Mouse (Mus musculus) cerebellum, postnatal 4 days (tissue): ENCODE data around the gene H6pd.
"Not testable (repeated sequence)": the region's sequence is repeated elsewhere in the genome, so short reads cannot be mapped to it uniquely, and the experiment has no call there.

Experiments
- DNase-seq, 2 experiments: peaks; one replicate each; pipeline ENCODE4 v3.0.0; 2022; ENCODE audit warnings: low spot score in 2 of 2, mixed read lengths in 1 of 2

The H6pd gene

DNA sequence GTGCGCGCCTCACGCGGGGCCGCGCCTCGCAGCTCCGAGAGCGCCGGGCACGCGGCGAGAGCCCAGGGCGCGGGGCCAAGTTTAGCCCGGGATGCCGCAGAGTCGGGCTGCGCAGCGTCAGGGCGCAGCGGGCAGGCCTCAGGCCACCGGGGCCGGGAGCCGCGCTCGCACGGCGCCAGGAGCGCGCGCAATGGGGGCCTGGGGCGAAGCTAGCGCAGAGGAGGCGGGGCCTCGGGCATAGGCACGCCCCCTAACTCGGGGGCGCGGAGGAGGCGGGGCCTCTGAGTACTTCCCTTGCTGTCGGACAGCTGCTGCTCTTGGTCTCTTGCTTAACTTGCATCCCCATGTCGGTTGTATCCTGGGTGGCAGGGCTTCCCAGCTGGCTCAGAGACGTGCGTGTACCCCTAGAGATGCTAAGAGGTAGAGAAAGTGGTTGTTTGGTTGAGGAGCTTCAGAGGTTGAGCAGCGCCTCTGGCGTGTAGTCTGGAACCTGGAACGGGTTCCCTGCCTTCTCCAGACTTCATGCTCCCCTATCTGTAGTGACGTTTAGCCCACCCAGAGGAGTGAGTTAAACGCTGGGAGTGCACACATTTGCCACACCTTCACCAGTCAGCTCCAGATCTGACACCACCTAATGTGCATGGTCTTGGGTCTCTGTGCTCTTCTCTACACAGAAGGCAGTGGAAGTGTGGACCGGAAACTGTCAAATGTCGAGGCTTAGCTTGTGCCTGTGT is at the start of gene H6pd:
Gene H6pd, minus strand, starts transcription at position 171 of the 734 bp plus-strand sequence.
- DNase-seq = peak; percentile 72 to 86

DNA sequence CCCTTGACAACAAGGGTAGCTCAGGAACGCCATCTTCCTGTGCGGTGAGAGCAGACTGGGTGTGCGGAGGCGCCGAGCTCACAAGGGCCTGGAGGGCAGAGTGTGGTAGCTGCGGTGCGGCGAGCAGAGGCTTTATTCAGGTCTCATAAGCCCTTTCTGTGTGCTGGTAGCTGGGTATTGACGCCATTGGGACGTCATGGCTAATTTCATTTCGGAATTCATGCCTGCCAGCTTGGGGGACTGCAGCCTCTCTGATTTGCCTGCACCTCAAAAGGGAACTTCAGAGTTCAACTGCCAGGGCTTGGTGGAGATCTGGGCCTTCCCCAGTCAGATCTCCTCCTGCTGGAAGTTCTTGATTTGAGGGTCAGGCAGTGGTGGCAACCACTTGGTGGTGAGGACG is 48.9 kb upstream of the H6pd start:
- DNase-seq = no peak

DNA sequence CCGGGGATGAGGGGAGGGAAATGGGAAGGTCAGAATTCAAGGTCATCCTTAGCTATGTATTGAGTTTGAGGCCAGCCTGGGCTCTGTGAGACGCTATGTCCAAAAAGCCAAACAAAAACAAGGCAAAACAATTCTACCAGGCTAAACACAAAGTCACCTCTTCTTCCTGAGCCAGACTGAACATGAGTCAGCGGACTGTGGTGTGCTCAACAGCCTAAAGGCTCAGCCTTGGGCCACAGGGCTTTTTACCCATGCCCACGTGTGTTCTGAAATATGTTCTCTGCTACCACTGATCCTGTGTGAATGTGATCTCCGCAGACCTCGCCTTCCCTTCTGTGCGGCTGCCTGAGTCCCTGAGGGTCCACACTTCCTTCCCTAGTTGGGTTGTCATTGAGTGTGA is 47.3 kb upstream of the H6pd start:
- no peak for DNase-seq

DNA sequence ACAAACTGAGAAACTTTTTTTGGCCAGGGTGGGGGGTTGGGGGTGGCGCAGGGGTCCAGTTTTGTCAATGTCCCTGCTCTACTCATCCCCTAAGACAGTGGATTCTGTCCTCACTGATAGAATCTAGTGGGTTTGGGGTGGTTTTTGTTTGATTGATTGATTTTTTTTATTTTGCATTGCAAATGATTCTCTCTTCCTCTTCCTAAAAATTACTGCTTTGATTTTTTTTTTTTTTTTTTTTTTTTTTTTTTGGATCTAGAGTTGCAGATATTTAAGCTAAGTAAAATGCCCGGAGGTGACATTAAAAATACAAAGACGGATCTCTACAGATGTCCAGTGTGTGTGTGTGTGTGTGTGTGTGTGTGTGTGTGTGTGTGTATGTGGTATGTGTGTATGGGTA is 43.6 kb upstream of the H6pd start:
- no peak for DNase-seq

DNA sequence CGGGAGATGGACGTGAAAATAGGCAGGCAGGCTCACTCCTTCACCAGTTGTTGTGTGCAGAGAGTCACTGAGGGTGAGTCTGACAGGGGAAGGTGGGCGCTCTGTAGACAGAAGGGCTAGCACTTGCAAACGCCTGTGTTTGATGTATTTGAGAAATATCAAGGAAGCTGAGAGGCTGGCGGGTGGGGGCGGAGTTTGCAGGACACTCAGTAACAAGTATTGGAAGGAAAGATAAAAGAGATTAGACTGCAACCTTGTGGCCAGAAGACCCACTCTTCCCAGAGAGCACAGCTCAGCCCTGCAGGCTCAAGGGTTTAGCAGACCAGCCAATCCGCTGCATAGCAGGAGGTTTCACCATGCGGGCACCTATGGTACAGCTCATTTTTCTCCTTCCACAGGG is 42.7 kb upstream of the H6pd start:
- DNase-seq = no peak

DNA sequence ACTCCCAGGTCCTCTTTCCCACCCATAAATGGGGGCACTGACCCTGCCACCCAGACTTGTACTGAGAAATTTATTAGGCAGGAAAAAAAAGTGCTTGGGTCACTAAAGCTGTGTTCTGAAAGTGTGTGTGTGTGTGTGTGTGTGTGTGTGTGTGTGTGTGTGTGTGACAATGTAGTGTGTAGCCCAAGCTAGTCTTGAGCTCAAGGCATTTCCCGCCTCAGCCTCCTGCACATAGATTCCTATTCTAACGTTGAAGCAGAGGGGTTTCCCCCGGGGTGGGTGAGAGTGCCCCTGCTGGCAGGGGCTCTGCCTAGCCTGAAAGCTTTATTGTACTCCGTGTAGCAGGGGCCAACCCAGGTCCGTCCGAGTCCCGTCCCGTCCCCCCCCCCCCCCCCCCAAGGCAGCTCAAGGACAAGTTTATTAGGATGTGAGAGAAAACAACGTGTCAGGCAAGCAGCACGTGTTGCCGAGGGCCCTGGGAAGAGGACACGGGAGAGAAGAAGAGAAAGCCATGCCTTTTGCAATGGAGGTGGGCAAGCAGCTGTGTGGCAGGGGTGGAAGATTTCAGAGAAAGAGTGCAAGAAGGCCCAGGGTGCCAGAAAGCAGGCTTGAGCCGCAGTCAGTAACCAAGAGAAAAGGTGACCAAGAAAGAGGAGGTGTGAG is 40.9 kb upstream of the H6pd start:
- no peak for DNase-seq

DNA sequence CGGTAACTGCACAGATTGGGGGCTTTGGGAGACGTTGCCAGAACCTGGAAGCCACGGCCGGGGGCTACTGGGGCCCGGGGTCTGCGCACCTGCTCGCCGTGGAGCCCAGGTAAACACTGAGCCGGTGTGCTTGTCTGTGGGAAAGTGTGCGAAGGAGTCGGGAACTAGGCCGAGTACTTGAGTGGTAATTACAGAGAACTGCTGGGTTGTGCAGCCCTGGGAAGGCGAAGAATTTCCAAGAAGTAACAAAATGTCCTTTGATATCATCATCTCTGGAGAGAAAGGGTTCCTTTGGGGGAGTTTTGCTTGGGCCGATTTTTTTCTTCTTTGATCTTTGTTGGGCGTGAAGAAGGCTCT is 40.3 kb upstream of the H6pd start:
- no peak for DNase-seq

DNA sequence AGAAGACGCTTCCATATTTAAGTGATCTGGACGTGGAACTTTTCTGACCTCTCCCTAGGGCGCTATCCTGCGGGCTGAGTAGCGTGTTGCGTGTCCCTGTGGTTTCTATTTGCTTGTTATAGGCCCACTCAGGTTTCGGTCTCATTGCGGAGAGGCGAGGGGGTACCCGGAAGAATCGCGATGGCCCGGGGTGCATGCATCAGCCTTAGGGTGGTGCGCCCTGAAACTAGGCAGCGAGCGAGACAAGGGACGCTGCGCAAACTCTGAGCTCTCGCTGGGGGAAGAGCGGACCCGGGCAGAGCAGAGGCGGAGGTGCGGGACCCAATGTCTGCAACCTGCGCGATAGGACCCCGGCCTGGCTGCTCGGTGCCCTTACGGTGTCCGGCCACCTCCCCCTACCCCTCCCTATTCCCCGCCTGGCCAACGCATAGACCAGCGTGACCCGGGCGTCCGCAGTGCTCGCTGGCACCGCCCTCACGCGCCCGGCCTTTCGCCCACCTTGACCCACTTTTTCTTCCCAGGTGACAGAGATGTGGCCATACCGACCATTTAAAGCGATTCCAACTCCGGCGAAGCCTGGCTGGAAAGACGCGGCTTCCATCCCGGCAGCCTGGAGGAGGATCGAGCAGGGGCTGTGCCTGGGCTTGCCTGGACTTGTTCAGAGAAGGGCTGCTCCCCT is 39.8 kb upstream of the H6pd start:
- no peak for DNase-seq

DNA sequence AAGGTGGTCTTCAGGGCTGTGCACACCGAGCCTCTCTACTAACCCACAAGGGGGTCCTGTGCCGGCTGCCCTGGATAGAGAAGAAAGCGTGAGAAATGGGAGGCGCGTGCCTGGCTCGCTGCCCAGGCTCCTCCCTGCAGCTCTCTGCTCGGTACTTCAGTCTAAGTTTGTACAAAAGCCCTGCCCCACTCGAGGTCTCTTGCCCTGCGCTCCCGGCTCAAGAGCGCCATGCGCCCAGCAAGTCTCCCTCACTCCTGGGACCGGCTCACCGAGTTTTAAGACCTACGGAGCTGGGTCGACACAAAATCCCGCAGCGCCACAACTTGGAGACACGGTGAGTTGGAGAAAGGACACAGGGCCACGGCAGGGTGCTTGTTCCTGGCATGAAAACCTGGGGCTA is 39.2 kb upstream of the H6pd start:
- DNase-seq = peak in 1 of 2 experiments; percentile 29

DNA sequence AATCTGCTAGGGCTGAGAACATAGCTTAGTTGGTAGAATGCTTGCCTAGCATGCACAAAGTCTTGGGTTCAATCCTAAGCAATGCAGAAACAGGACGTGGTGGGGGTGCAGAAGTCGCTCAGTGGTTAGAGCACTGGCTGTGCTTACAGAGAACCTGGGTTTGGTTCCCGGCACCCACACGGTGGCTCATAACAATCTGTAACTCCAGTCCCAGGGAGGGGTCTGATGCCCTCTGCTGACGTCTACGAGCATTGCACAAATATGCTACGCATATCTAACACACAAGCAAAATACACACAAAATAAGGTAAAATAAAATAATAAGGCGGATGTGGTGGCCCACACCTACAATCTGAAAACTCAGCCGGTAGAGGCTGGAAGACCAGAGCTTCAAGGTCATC is 34.8 kb upstream of the H6pd start:
- no peak for DNase-seq

DNA sequence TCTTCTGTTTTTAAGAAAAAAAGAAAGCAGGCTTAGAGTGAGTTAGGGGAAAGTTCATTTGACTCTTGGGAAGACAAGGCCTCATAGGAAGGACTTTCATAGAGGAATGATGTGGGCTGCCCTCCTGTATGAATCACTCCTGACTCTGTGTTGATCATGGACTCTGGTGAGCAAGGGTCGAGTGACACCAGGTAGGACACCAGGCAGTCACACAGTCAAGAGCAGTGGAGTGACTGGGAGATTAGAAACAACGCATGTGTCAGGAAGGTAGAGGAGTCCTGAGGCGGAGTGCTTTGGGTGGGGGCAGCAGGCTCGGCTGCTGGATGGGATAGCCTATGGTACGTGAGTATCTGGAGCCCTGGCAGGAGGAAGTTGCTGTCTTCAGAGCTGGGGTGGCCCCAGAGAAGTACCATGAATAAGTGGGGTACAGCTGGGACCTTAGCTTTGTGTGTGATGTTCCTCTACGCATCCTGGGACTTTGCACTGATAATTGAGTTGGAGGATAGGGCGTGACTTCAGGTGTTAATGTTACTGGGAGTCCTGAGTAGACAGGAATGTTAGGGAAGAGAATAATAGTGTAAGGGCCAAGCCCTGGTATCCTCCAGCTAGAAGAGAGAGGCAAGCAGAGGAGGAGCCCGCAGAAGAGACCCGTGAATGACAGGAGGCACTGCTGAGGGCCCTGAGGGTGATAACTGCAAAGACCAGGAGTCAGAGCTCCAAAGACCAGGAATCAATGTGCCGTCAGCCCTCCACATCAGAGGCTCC is 32.7 kb upstream of the H6pd start:
- no peak for DNase-seq

DNA sequence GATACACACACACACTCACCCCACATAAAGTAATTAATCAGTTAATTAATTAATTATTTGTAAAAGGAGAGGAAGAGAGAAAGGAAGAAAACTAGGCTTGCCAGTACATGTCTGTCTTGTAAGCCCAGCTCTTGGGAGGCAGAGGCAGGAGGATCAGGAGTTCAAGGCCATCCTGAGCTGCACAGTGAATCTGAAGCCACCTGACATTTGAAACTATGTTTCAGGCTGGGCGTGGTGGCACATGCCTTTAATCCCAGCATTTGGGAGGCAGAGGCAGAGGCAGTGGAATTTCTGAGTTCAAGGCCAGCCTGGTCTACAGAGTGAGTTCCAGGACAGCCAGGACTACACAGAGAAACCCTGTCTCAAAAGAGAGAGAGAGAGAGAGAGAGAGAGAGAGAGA is 32.0 kb upstream of the H6pd start:
- DNase-seq = not testable (repeated sequence)

DNA sequence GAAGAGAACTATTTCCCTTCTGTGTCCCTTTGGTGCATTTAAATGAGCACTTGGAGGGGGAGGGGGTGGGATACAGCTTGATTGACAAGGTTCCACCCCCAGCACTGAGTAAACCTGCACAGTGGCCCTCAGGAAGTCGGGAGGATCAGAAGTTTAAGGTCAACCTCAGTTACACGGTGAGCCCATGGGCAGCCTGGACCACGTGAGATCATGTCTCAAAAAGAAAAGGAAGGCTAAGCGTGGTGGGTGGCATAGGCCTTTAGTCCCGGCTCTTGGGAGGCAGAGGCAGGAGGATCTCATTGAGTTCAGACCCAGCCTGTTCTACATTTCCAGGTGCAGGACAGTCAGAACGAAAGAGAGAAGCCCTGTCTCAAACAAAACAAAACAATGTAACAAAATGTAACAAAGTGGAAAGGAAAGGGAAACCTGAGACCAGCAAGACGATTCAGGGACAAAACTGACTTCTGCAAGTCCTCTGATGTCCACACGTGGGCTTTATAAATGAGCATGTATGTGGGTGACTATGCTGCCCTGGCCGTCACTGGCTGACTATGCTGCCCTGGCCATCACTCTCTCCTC is 31.3 kb upstream of the H6pd start:
- no peak for DNase-seq

DNA sequence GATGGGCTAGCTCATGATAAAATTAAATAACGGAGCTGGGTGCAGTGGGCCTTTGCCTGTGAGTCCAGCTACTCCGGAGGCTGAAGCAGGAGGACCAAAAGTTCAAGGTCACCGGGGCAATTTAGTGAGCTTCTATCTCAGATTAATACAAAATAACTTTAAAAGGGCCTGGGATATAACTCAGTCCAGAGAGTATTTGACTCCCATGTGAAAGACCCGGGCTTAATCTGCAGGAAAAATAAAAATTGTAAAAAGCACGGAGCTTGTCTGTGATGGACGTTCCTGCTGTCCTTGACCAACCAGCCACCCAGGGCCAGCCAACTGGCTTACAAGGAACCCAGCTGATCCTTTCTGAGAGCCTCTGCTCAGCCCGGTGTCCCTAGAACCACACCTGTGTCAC is 29.7 kb upstream of the H6pd start:
- DNase-seq = no peak

DNA sequence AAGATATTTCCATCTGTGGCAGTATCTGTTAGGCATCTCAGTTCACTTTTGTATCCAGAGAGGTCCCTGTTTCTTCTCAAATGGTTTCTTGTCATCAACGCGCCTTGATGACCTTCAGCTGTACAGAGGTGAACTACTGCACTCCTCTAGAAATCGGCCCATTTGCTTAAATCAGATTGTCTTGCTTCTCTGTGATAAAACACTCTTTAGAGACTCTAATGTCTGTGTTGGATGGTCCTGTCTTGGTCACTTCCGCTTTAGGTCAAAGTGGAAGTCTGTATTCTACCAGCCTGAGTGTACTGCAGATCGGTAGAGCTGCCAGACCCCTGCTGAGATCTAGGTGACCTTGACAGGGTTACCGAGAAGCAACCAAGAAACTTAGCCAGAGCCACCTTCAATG is 27.3 kb upstream of the H6pd start:
- DNase-seq = no peak

DNA sequence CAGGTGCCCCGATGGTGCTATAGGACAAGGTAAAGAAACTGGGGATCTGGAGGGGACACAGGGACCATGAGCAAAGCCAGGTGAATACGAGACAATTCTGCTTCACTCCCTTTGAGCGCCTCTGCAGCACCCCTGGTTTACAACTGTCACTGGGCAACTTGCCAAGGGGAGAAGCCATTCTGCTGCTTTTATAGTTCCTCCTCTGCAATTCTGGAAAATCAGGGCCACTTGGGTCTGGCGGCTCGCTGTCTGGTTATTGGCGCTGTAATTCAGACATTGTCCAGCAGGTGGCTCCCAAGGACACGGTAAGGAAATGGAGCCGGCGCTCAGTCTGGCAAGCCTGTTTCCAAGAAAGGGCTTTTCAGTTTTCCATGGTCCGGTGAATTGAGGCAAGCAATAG is 26.5 kb upstream of the H6pd start:
- peak; percentile 94 to 95 for DNase-seq

DNA sequence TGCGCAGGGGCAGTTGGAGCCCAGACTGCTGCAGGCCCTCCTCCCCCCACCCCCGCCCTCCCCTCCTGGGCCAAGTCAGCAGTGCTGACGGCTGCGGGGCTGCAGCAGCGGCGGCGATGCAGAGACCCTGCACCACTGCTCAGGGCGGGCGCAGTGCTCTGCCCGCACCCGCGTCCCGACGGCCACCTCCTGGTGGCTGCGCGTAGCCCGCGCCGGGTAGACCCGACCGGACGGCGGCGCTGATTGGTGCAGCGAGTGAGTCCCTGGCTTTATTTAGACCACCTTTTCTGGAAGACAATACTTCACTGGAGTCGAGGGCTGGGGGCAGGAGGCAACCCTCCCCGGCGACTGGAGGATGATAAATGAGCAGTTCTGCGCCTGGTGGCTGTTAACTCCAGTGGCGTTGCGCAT is 24.4 kb upstream of the H6pd start:
- DNase-seq = no peak

DNA sequence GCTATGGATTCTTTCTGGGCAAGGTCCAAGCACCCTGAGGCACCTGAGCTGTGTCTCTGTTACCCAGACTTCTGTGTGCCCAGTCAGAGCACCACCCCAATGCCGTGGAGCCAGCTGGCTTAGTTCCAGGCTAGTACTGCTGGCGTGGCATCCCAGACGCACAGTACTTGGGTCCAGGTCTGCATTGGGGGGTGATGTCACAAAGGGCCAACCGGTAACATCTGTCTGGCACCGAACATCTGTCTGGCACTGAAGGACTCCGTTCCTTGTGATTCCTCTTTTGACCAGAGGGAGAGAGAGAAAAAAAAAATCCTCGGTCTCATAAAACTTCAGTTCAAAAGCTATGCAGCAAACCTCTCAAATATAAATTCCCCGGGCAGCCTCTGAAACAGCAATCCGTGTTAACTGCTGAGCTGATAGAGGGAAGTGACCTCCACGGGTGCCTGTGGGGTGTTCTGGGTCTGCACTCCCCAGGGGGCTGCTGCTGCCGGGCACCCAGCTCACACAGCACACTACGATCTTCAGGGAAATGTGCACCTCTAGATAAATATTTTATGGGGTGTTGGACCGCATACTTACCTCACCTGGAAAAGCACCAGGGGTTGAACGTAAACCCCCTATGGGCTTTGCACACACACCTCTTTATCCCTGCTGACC is 22.5 kb upstream of the H6pd start:
- peak in 1 of 2 experiments; percentile 32 for DNase-seq

DNA sequence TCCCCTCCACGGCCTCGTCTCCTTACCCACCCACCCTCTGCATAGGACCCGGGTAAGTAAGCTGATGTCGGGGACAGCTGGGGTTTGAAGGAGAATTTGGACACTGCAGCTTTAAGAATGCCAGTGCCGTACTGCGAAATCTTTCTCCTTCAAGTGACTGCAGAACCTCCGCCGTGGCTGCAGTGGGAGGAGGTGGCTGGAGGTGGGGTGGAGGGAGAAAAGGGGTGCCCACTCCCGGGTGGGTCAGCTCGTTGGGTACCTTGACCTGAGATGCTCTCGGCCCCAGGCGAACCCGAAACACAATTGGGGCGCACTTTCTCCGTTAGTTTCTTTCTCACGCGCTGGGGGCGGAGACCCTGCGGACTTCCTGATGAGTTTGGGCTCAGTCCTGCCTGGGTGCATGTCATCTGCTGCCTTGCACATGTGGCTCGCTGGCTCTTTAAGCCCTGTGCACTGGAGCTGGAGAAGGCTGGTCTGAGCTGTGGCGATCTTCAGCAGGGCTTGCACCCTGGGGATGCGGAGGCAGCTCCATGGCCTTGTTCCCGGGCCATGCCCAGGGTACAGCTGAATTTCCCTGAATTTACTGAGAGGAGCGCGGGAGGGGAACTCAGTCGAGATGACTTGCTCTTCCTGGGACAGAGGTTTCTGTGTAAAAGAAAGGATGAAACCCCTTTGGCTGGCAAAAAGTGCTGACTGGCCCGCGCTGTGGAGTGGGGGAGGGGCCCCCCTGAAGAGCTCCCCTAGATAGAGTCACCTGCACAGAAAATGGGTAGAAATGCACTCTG is 21.8 kb upstream of the H6pd start:
- peak in 1 of 2 experiments; percentile 27 for DNase-seq

DNA sequence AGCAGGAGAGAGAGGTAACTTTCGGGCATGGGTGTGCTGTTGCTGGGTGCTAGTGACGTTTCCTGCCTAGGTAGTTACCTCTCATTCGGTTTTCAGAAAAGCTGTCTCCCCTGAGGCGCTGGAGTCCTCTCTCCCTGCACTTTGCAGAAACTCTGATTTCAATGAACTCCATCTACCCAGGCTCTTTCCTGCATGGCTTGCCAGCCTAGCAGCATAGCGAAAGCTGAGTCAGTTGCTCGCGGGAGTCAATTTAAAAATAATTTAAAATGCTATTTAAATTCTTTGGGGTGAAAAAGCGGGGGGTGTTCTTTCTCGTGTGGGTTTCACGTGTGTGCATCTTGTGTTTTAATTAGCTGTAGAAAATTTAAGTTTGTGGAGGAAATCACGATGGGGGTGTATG is 21.1 kb upstream of the H6pd start:
- DNase-seq = no peak

DNA sequence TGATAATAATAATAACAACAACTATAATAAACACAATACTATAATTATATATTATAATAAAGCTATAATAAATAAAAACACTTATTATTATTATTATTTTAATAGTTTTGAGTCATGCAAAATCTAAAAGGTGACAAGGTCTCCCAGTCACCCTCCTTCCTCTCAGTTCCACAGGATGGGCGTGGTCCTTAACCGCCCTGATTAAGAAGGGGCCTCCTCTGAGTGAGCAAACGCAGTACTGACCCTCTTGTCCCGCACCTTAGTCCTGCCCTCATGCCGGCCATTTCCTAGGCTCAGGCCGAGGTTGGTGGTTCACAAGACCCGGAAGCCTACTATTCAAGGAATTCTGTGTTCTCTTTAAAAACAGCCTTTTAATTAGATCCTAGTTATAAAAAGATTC is 14.7 kb upstream of the H6pd start:
- no peak for DNase-seq
